Mouse (Mus musculus) neural tube, embryonic 13.5 days (tissue): ENCODE results near the gene Asap3. TPM values are rescaled to one million over a fixed set of nuclear protein-coding genes. Genes with fewer than 3 reads are reported as not detected.

Source experiments
- ATAC-seq: fragments of 200-750 bp; cut with Nextera tagmentation; 2 replicates; pipeline ENCODE4 v1.8.0; 2017; ENCODE audit warnings: low read depth, mild to moderate bottlenecking, moderate TSS enrichment, moderate library complexity
- H3K27ac ChIP-seq: fragments of 300-500 bp; sonication (generic); replicated peaks from 2 replicates; pipeline ENCODE4 v1.5.1; 2015; ENCODE audit warnings: moderate library complexity, mild to moderate bottlenecking, inconsistent platforms
- H3K27me3 ChIP-seq: fragments of 300-500 bp; sonication (generic); 2 replicates; pipeline ENCODE4 v1.6.1; 2015; ENCODE audit warnings: mild to moderate bottlenecking, inconsistent platforms
- H3K36me3 ChIP-seq: fragments of 300-500 bp; sonication (generic); 2 replicates; pipeline ENCODE4 v1.6.1; 2015; ENCODE audit warnings: mild to moderate bottlenecking, inconsistent platforms
- H3K4me1 ChIP-seq: fragments of 300-500 bp; sonication (generic); replicated peaks from 2 replicates; pipeline ENCODE4 v1.6.1; 2015; ENCODE audit warnings: inconsistent platforms
- H3K4me2 ChIP-seq: fragments of 300-500 bp; sonication (generic); 2 replicates; pipeline ENCODE4 v1.6.1; 2015; ENCODE audit warnings: inconsistent platforms, mild to moderate bottlenecking, moderate library complexity
- H3K4me3 ChIP-seq: fragments of 300-500 bp; sonication (generic); 2 replicates; pipeline ENCODE4 v1.5.1; 2015; ENCODE audit warnings: mild to moderate bottlenecking, inconsistent platforms
- H3K9ac ChIP-seq: fragments of 300-500 bp; sonication (generic); 2 replicates; pipeline ENCODE4 v1.6.1; 2015; ENCODE audit warnings: moderate library complexity, mild to moderate bottlenecking, inconsistent platforms
- H3K9me3 ChIP-seq: fragments of 300-500 bp; sonication (generic); 2 replicates; pipeline ENCODE4 v1.6.1; 2016; ENCODE audit warnings: inconsistent platforms
- WGBS: fragments of 180-500 bp; shearing (Covaris S2); methylation state at CpG from one replicate; pipeline ENCODE4 v1.1.7; 2015; 5-methylcytosine and 5-hydroxymethylcytosine counted together
- polyA plus RNA-seq: library from polyadenylated mRNA; unstranded; fragments of >200 nt; fragmentation: Nextera tagmentation; extraction: Ambion mirVana; gene quantifications from 2 replicates; pipeline ENCODE4 v1.2.1, GENCODE M21; 2015

Gene Asap3
- polyA plus RNA-seq, 1 experiment from 2014 or later, result 8.8 TPM

DNA sequence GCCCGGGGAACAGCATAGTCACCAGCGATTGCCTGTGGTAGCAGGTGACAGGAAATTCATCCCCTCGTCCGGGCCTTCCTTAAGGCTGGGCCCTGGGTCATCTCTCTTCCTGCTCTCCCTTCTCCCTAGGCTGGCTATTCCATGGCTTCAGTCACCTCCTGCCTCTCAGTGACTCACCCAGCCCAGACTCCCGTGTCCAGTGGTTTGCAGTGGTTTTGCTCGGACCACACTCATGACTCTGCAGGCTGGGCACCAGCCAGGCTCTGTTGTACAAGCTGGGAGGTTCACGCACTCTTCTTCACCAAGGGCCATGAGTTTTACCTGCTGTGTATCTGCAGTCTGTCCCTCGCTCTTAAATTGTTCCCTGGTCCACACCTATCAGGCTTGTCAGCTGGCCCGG lies 4.8 kb downstream of the Asap3 start:
- H3K36me3 ChIP-seq, result no peaks in the 10 kb centered on the region
- 82% methylated on average over 9 of the region's 9 CpGs for WGBS
- no peak for ATAC-seq
- no peak overlapping the region for H3K9ac ChIP-seq
- no peak overlapping the region for H3K4me2 ChIP-seq
- H3K9me3 ChIP-seq, result no peaks in the 10 kb centered on the region
- H3K4me1 ChIP-seq, result peaks cover 33% of the 10 kb centered on the region
- H3K27me3 ChIP-seq, result 0 out of 2 replicates have a peak, but pooled peaks cover 5% of the 10 kb centered on the region
- no peak overlapping the region for H3K4me3 ChIP-seq
- H3K27ac ChIP-seq, result no peak overlapping the region

- Histone ChIP-seq H3K4me1 (peaks cover 29% of the 10 kb centered on the region), H3K4me2 (no peak overlapping the region), H3K27ac (0 out of 2 replicates have a peak overlapping the region, but pooled peaks have one; percentile 28), H3K27me3 (0 out of 2 replicates have a peak, but pooled peaks cover 3% of the 10 kb centered on the region), H3K36me3 (no peaks in the 10 kb centered on the region), H3K4me3 (no peak overlapping the region), H3K9ac (no peak overlapping the region), H3K9me3 (no peaks in the 10 kb centered on the region)
- 77% methylated on average over 7 of the region's 7 CpGs for WGBS
- ATAC-seq, result no peak
Observed at GRCm38 (mm10) chr4:136213629-136214028, 7.5 kb downstream of the Asap3 start.

GRCm38 (mm10) chr4:136214828-136215227 lies 8.7 kb downstream of the Asap3 start:
- no peaks in the 10 kb centered on the region for H3K9me3 ChIP-seq
- no peak overlapping the region for H3K4me2 ChIP-seq
- H3K27ac ChIP-seq, result no peak overlapping the region
- H3K4me1 ChIP-seq, result peaks cover 36% of the 10 kb centered on the region
- H3K4me3 ChIP-seq, result no peak overlapping the region
- ATAC-seq, result no peak
- 0 out of 2 replicates have a peak, but pooled peaks cover 4% of the 10 kb centered on the region for H3K27me3 ChIP-seq
- 83% methylated on average over 8 of the region's 8 CpGs for WGBS
- H3K36me3 ChIP-seq, result no peaks in the 10 kb centered on the region
- H3K9ac ChIP-seq, result no peak overlapping the region

GRCm38 (mm10) chr4:136215576-136215975 lies 9.4 kb downstream of the Asap3 start:
- H3K4me2 ChIP-seq, result no peak overlapping the region
- no peak overlapping the region for H3K9ac ChIP-seq
- H3K9me3 ChIP-seq, result no peaks in the 10 kb centered on the region
- ATAC-seq, result no peak
- peaks cover 44% of the 10 kb centered on the region for H3K4me1 ChIP-seq
- WGBS, result 92% methylated on average over 8 of the region's 8 CpGs
- H3K4me3 ChIP-seq, result no peak overlapping the region
- H3K36me3 ChIP-seq, result no peaks in the 10 kb centered on the region
- H3K27me3 ChIP-seq, result 0 out of 2 replicates have a peak, but pooled peaks cover 9% of the 10 kb centered on the region
- H3K27ac ChIP-seq, result no peak overlapping the region

DNA sequence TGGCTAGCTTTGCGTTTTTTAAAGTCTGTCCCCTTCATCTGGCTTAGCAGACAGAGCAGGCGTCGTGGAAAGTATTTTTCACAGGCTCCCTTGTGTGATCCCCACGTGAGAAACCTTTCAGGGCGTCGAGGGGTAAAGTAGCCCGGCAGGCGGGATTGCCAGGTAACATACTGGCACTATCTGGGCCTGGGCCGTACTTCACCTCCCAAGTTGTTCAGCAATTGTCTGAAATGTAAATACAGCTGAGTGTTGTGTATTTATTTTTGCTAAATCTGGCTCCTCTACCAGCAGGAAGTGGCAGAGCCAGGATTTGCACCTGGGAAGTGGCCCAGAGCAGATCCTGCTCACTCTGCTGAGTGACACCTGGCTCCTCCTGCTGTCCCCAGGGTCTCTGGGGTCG lies 10.9 kb downstream of the Asap3 start:
- H3K9ac ChIP-seq, result no peak overlapping the region
- H3K27ac ChIP-seq, result peak overlapping the region; percentile 62; the same call in 1 of the 2 replicates
- ATAC-seq, result no peak
- 0 out of 2 replicates have a peak, but pooled peaks cover 9% of the 10 kb centered on the region for H3K27me3 ChIP-seq
- H3K9me3 ChIP-seq, result no peaks in the 10 kb centered on the region
- H3K4me1 ChIP-seq, result peaks cover 45% of the 10 kb centered on the region
- no peak overlapping the region for H3K4me3 ChIP-seq
- no peak overlapping the region for H3K4me2 ChIP-seq
- WGBS, result 52% methylated on average over 10 of the region's 10 CpGs
- H3K36me3 ChIP-seq, result no peaks in the 10 kb centered on the region

DNA sequence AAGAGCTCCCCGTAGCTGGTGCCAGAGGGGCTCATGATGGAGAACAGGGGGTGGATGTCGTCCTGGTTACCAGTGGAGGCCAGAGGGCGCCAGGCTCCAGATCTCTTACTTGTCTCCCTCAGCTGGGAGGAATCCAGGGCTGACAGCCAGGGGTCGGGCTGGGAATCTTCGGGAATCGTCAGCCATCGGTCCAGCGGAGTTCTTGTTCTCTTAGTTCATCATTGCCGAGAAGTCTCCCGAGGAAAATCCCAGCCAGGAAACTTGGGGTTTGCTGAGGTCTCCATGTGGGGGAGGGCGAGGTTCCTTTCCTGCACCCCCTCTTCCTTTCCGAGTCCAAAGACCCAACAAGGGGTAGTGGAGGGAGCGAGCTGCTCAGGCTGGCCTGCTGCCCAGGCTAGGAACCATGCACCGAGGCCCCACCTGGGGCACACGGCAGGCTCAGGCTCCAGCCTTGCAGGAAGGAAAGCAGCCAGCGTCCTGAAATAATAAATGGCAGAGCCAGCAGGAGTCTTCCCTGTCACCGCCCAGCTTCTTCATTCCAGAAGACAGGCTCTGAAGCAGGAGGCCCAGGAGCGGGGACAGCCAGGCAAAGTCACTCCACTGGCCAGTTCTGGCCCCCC lies 12.5 kb downstream of the Asap3 start:
- H3K4me1 ChIP-seq, result peaks cover 43% of the 10 kb centered on the region
- 10% methylated on average over 18 of the region's 18 CpGs for WGBS
- H3K36me3 ChIP-seq, result no peaks in the 10 kb centered on the region
- peak overlapping the region; percentile 80 for H3K27ac ChIP-seq
- 0 out of 2 replicates have a peak, but pooled peaks cover 9% of the 10 kb centered on the region for H3K27me3 ChIP-seq
- H3K9ac ChIP-seq, result peak overlapping the region; percentile 56
- H3K4me2 ChIP-seq, result peak overlapping the region; percentile 34
- ATAC-seq, result peak; percentile 46
- H3K9me3 ChIP-seq, result no peaks in the 10 kb centered on the region
- H3K4me3 ChIP-seq, result peak overlapping the region; percentile 6; the same call in 1 of the 2 replicates

- Histone ChIP-seq H3K4me2 (peak overlapping the region; percentile 22; the same call in 1 of the 2 replicates), H3K27ac (no peak overlapping the region), H3K9ac (no peak overlapping the region), H3K4me3 (no peak overlapping the region), H3K4me1 (peaks cover 57% of the 10 kb centered on the region), H3K36me3 (no peaks in the 10 kb centered on the region), H3K9me3 (no peaks in the 10 kb centered on the region), H3K27me3 (0 out of 2 replicates have a peak, but pooled peaks cover 9% of the 10 kb centered on the region)
- 13% methylated on average over 17 of the region's 17 CpGs for WGBS
- no peak for ATAC-seq
Observed at GRCm38 (mm10) chr4:136220133-136220775, 14.1 kb downstream of the Asap3 start.

DNA sequence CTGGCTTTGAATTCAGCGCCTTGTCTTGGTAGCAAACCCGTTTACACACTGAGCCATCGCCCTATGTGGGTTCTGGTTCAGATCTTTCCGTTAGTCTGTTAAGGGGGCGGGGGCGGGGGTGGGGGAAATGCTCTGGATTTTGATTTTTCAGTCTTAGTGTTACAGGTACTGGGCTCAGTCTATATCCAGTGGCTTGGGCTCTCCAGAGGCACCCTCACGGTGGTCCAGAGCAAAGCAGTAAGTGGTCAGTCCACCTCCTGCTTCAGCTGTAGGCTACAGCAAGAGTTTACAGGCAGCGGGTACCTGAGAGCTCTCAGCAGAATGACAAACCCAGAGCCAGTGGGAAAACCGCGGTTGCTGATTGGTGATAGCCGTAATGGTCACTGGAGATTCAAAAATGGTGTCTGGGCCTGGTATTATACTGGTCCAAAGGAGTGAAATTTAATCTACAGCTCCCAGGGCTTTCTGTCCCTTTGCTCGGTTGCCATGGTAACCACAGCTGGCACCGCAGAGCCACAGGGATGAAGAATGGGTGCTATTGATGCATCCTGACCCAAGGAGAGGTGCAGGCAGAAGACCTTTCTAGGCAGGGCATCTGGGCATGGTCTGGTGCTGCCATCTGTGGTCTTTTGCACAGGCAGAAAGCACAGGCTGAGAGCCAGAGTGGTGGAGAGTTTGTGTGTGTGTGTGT lies 17.5 kb downstream of the Asap3 start:
- Histone ChIP-seq H3K9ac (0 out of 2 replicates have a peak overlapping the region, but pooled peaks have one; percentile 49), H3K4me2 (peak overlapping the region; percentile 5; the same call in 1 of the 2 replicates)
- WGBS, result 51% methylated on average over 13 of the region's 13 CpGs

GRCm38 (mm10) chr4:136224240-136224559 lies 18.0 kb downstream of the Asap3 start:
- H3K27ac ChIP-seq, result peak overlapping the region; percentile 82

More for the DNA sequence above, 17.5 kb downstream of the Asap3 start:
- H3K4me1 ChIP-seq, result peaks cover 38% of the 10 kb centered on the region
- H3K27ac ChIP-seq, result peak overlapping the region; percentile 82
- peak; percentile 78 for ATAC-seq
- no peak overlapping the region for H3K4me3 ChIP-seq
- no peaks in the 10 kb centered on the region for H3K9me3 ChIP-seq
- 0 out of 2 replicates have a peak, but pooled peaks cover 6% of the 10 kb centered on the region for H3K27me3 ChIP-seq
- H3K36me3 ChIP-seq, result no peaks in the 10 kb centered on the region

GRCm38 (mm10) chr4:136224677-136225460 lies 18.7 kb downstream of the Asap3 start:
- 0 out of 2 replicates have a peak, but pooled peaks cover 4% of the 10 kb centered on the region for H3K27me3 ChIP-seq
- H3K4me2 ChIP-seq, result no peak overlapping the region
- H3K36me3 ChIP-seq, result no peaks in the 10 kb centered on the region
- no peak overlapping the region for H3K9ac ChIP-seq
- no peak overlapping the region for H3K4me3 ChIP-seq
- peak overlapping the region; percentile 82 for H3K27ac ChIP-seq
- no peak for ATAC-seq
- H3K9me3 ChIP-seq, result no peaks in the 10 kb centered on the region
- H3K4me1 ChIP-seq, result peaks cover 29% of the 10 kb centered on the region
- 83% methylated on average over 23 of the region's 23 CpGs for WGBS

More at GRCm38 (mm10) chr4:136224240-136224559, 18.0 kb downstream of the Asap3 start:
- no peaks in the 10 kb centered on the region for H3K9me3 ChIP-seq
- no peak overlapping the region for H3K9ac ChIP-seq
- H3K27me3 ChIP-seq, result 0 out of 2 replicates have a peak, but pooled peaks cover 6% of the 10 kb centered on the region
- no peak; the same call in none of the 2 replicates for ATAC-seq
- WGBS, result 33% methylated on average over 5 of the region's 5 CpGs
- H3K36me3 ChIP-seq, result no peaks in the 10 kb centered on the region
- no peak overlapping the region for H3K4me3 ChIP-seq
- no peak overlapping the region; the same call in 1 of the 2 replicates for H3K4me2 ChIP-seq
- H3K4me1 ChIP-seq, result peaks cover 33% of the 10 kb centered on the region

- Histone ChIP-seq H3K36me3 (no peaks in the 10 kb centered on the region), H3K9me3 (no peaks in the 10 kb centered on the region), H3K9ac (no peak overlapping the region), H3K4me2 (no peak overlapping the region), H3K4me1 (peaks cover 21% of the 10 kb centered on the region), H3K27ac (no peak overlapping the region), H3K4me3 (no peak overlapping the region), H3K27me3 (no peaks in the 10 kb centered on the region)
- no peak for ATAC-seq
- WGBS, result 83% methylated on average over 7 of the region's 7 CpGs
Observed at GRCm38 (mm10) chr4:136227408-136227807, 21.2 kb downstream of the Asap3 start.
